Mouse (Mus musculus) lung, adult 2 months (tissue): ENCODE data around the gene Rspry1. TPM values are rescaled to one million over a fixed set of nuclear protein-coding genes. Genes with fewer than 3 reads are reported as not detected.

Source experiments
- DNase-seq: peaks from one replicate; pipeline ENCODE4 v3.0.0; 2022
- H3K4me1 ChIP-seq: fragments of 200-500 bp; 2 replicates; pipeline ENCODE4 v1.6.1; 2011; ENCODE audit warnings: low read length; ENCODE audit not compliant: control insufficient read depth, insufficient read depth
- H3K4me3 ChIP-seq: fragments of 200-500 bp; replicated peaks from 2 replicates; pipeline ENCODE3; 2011; ENCODE audit warnings: low read depth, mild to moderate bottlenecking, control low read depth, low read length; ENCODE audit errors: extremely low read depth
- CTCF ChIP-seq: fragments of 200-500 bp; IDR thresholded peaks from 2 replicates; pipeline ENCODE4 v1.5.1; 2011; ENCODE audit warnings: mild to moderate bottlenecking, low read length, control low read depth; ENCODE audit not compliant: insufficient read depth
- POLR2A ChIP-seq: fragments of 200-500 bp; IDR thresholded peaks from 2 replicates; pipeline ENCODE4 v1.6.1; 2011; ENCODE audit warnings: low read depth, mild to moderate bottlenecking, control low read depth, low read length, borderline replicate concordance; ENCODE audit errors: extremely low read depth
- WGBS: fragments of 180-500 bp; shearing (Covaris S2); methylation state at CpG from one replicate; pipeline ENCODE4 v1.1.7; 2018; 5-methylcytosine and 5-hydroxymethylcytosine counted together
- polyA plus RNA-seq: library from polyadenylated mRNA; depleted of rRNA; stranded (reverse); fragments of >200 nt; gene quantifications from 2 replicates; pipeline ENCODE4 v1.2.3, GENCODE M21; 2012

Rspry1 gene
- polyA plus RNA-seq, 1 experiment = 7.8 TPM

DNA sequence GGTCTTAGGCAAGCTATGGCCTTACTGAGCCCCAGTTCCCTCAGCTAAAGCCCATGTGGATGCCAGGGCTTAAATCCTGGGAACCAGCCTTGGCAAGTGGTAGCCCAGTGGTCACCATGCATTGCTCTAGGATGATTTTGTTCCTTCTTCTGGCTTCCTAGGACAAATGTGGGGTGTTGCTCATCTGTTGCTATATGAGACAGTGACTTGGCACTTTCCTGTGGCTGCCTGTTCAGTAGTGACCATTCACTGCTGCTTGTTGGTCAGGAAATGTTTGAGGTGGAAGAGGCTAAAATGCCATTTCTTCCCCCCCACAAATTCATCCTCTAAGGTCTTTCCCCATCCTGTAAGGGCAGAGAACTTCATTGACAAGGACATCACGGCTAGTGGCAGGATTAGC is 32.3 kb upstream of the Rspry1 start:
- WGBS = 77% methylated on average over 1 of the region's 1 CpGs
- TF ChIP-seq POLR2A = no peak
- no peak for TF ChIP-seq CTCF
- no peak overlapping the region for H3K4me3 ChIP-seq
- DNase-seq = no peak
- H3K4me1 ChIP-seq = no peaks in the 10 kb centered on the region

DNA sequence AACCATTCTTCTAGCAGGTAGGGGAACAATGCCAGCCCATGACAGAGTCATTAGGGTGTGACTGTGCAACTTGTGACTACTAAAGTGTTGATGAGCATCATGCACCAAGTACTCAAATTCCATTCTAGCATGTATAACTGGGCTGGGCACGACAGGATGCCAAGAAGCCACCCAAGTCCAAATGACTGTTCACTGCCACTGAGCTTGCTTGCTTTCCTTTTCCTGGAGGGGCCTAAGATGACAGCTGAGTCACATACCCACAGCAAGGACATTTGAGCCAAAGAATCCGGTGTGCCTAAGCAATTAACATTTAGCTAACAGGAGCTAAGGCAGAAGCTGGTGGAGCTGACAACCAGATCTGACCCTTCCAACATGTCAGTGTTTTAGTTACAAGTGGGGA is 29.8 kb upstream of the Rspry1 start:
- TF ChIP-seq POLR2A (no peak), CTCF (no peak)
- H3K4me3 ChIP-seq = no peak overlapping the region
- no peak for DNase-seq
- WGBS = 52% methylated on average over 2 of the region's 2 CpGs
- no peaks in the 10 kb centered on the region for H3K4me1 ChIP-seq

DNA sequence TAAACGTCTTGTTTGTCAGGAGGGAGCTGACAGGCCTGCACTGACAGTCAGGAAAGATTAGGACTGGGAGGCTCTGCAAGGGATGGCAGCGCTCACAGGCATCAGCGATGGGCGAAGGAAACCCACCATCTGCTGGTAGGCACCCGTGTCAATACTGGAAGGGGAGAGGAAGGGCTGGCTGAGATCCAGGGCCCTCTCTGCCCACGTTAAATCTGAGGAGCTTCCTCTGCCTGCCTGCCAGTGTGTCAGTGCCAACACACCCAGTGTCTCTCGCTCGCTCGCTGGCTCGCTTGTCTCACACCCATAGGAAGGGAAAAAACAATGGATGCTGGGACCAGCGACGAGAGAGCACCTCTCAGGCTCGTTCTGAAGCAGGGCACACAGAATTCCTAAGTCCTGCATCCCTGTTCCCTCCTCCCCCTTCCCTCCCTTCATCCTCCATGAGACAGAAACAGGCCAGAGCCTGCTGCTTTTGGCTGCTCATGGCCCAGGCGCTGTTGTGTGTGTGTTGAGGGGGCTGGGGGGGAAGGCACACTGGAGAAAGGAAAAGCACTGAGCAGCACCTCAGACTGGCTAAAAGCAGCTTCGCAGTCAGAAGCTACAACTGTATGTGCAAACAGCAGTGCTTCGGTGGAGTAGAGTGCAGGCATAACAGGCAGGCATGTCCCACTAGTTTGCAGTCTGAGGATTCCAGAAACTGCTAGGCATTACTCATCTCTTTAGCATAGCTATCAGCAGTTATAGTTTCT is 27.4 kb upstream of the Rspry1 start:
- no peak for TF ChIP-seq CTCF
- TF ChIP-seq POLR2A = no peak
- WGBS = 82% methylated on average over 16 of the region's 16 CpGs
- no peak for DNase-seq

DNA sequence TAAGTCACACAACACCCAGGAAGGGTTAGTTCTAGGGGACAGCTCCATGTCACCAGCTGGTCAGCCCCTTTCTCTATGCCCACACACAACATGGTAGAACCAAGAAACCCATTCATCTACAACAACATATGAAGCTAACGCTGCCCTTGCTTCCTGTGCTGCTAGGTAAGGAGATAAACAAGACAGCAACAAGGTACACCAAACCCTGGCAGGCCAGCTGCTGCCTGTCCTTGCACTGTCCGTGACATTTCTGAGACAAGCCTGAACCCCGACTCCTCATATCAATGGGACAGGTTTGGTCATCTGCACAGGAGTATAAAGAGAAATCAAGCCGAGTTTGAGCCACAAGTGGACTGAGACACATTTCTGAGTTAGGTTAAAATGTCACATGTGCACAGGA is 26.6 kb upstream of the Rspry1 start:
- no peak for DNase-seq
- WGBS = 91% methylated on average over 4 of the region's 4 CpGs
- H3K4me3 ChIP-seq = no peak overlapping the region
- H3K4me1 ChIP-seq = no peaks in the 10 kb centered on the region
- TF ChIP-seq POLR2A (no peak), CTCF (no peak)

More for the DNA sequence above, 27.4 kb upstream of the Rspry1 start:
- no peak overlapping the region for H3K4me3 ChIP-seq
- H3K4me1 ChIP-seq = no peaks in the 10 kb centered on the region

DNA sequence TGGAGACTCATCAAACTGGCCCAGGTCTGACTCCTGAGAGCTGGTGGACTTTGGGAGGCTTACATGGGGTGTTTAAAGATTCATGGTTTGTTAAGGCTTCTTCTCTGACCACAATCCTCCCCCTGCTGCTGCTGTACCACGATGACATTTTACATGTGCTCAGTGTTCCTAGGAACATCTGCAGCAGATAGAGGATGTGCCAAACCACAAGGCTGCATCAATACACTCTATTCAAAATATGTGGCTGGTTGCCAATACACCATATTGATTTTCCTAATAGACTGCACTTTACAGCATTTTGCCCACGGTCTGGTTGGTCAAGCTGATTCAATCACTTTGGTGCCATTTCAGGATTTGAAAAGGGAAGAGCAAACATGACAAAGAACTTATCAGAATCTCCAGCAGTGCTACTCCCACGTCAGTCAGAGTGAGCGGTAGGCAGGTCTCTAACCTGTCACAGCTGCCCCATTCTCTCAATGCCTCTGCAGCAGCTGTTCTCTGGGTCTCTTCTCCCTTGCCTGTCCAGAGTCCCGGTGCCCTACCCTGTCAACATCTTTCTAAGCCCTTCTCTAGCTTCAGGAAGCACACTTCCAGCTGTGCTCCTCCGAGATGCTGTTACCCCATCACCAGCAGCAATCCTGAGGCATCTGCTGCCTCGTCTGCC is 19.8 kb upstream of the Rspry1 start:
- H3K4me1 ChIP-seq = no peaks in the 10 kb centered on the region
- no peak overlapping the region for H3K4me3 ChIP-seq
- 80% methylated on average over 7 of the region's 7 CpGs for WGBS
- no peak for DNase-seq
- no peak for TF ChIP-seq CTCF
- no peak for TF ChIP-seq POLR2A

DNA sequence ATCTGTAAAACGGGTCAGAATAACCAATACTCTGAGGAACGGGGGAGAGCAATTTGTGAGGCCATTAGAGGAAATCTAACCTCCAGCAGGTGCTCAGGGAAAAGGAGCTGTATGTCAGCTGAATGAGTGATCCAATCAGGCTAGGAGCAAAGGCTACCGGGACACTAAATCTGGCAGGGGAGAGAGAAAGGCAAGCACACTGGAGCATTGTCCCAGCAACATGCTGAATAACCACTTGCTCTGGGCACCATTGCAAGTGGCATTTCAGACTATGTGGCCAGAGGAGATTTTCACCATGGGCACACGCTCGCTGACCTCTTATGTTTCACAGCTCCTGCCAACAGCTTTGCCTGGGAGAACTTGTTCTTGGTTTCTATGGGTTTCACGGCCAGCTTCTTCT is 19.2 kb upstream of the Rspry1 start:
- Histone ChIP-seq H3K4me1 (no peaks in the 10 kb centered on the region), H3K4me3 (no peak overlapping the region)
- no peak for DNase-seq
- TF ChIP-seq CTCF (no peak), POLR2A (no peak)
- WGBS = 90% methylated on average over 6 of the region's 6 CpGs

DNA sequence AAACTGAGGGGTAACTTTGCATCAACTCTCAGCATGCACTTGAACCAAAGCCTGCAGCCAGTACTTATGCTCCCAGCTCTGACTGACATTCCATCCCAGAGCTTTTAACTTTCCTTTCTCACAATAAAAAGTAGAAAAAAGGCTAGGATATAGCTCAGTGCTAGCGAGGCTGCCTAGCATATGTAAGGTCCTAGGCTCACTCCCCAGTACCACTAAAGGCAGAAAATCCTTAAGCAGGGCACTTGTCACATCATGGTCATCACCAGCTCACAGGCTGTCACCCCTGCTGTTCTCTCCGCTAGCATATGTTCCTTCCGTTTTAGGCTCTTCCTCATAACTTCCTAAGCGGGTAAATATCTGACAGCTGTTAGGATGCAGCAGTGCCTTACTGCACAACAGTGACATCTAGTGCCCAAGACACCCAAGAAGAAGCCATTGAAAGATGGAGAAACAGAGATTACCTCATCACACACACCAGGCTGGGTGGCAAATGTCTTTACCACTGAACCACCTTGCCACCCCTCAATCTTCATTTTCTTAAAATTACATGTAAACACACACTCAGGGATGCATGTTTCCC is 17.4 kb upstream of the Rspry1 start:
- H3K4me1 ChIP-seq = no peaks in the 10 kb centered on the region
- WGBS = 31% methylated on average over 4 of the region's 4 CpGs
- H3K4me3 ChIP-seq = no peak overlapping the region
- TF ChIP-seq CTCF = no peak
- TF ChIP-seq POLR2A = no peak
- no peak for DNase-seq

DNA sequence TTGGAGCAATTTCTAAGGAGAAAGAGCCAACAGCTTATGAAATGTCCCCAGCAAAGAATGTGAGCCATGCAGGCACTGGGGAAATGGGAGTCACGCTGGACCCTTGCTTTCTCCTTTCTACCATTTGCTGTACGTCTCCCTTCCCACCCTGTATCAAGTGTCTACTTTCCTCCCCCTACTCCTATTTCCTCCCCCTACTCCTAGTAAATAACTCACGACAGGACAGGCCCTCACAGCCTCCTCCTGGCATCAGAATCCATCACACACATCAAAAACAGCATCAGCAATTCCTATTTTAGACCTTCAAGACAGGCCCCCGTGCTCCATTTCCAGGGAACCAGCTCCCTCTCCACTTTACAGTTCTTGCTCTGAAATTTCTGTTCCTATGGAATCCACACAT is 10.0 kb upstream of the Rspry1 start:
- no peaks in the 10 kb centered on the region for H3K4me1 ChIP-seq
- DNase-seq = no peak
- WGBS = 63% methylated on average over 4 of the region's 4 CpGs
- TF ChIP-seq POLR2A (no peak), CTCF (no peak)
- no peak overlapping the region for H3K4me3 ChIP-seq

DNA sequence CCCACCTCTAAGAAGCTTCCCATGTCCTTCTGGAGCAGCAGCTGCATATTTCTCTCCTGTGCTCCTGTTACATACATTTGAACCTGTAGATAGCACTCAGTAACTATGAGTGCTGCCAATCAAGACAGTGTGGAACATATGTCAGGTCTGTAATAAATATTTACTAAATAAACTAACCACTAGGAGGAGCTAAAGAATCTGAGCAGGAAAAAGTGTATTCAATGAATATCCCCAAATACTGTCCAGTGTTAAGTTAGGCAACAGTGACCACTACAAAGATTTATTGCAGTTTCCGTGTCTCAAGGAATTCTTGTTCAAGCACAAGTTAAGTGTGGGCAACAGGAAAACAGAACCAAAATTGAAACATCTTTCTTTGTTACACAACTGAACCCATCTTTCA is 7.5 kb upstream of the Rspry1 start:
- 14% methylated on average over 1 of the region's 1 CpGs for WGBS
- TF ChIP-seq POLR2A (no peak), CTCF (no peak)
- DNase-seq = no peak
- Histone ChIP-seq H3K4me1 (no peaks in the 10 kb centered on the region), H3K4me3 (no peak overlapping the region)
